Mouse (Mus musculus): ENCODE results near the gene Cnot9.
A peak's percentile ranks its signal among the peaks of the same experiment; 100 is the strongest.
"Not testable (repeated sequence)": the region's sequence is repeated elsewhere in the genome, so short reads cannot be mapped to it uniquely, and the experiment has no call there.

Gene Cnot9

DNA sequence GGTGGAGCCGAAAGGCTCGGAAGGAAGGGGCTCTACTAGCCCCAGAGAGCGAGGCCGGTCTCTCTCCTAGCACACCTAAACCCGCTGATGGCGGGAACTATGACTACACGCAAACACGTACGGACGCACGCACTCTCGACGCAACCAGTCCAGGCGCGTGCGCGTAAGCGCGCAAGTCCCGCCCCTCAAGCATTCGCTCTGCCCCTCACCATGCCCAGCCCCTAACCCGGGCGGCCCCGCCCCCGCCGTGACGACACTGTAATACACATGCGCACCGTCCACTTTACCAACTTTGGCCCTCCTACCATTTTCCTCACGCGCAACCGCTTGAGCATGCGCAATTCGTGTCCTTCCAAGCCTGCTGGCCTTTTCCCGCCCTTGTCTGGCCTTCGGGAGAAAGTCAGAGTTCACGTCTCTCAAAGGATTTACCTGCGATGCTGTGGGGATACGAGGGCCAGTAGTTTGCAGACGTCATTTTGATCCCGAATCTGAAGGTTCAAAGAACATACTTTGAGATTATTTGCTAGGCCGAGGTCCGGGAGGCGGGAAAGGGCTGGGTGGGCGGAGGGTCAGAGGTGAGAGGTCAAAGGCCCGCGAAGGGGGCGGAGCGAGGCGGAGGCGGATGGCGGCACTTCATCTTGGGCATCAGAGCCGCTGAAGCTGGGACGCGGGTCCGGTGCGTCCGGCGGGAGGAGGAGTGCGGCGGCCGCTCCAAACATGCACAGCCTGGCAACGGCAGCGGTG, at the start of gene Cnot9:
Cnot9 (plus strand) TSS at position 338 of the 744 bp plus-strand sequence.
- DNase-seq (ENCODE audit: low spot score) = peak; percentile 100

DNA sequence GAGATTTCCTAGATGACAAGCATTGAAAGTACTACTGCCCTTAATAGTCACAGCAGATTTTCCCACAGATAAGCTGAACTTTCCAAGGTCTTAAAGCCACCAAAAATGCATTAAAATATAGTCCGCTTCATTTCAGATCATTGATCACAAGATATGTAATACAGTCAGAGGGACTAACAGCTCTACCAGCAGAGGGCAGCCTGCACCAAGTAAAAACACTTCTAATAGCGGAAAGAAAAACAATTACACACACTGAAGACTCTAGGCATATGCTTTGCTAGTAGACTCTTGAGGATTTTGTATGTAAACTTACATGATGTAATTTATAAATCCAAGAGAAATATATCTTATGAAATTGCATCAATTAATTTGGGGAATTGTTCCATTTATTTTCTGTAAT, 45.6 kb upstream of the Cnot9 start:
- no peak for DNase-seq (ENCODE audit: low spot score)

DNA sequence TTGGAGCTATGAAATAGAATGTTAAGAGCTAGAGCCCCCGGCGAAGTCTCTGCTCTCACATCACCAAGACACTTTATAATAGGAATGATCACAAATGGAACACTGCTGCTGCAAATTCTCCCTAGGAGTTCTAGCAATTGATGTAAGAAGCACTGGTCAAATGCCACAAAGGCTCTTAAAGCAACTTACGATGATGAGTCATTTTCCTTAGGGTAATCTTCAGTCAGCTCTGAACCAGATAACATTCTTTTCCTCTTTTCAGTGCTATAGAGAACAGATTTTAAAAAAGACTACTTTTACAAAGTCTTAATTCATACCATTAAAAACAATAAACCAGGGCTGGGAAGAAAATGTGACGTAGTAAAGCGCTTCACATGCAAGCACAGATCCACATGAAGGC, 20.1 kb upstream of the Cnot9 start:
- DNase-seq (ENCODE audit: low spot score) = no peak

DNA sequence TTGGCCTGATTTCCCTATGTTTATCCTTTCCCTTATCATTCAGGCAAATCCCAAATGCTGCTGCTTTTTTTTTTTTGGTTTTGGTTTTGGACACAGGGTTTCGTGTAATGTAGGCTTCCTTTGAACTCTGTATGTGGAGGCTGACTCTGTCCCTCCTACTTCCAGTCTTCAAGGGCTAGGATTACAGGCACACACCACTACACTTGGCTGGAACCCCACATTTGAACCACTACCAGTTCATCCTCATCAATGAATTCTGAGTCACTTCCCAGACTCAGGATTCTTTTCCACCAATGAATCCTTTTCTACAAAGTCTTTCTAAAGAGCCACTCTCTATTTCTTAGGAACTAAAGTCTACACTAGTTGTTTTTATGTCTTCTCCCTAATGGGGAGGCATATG, 4.8 kb upstream of the Cnot9 start:
- DNase-seq (ENCODE audit: low spot score) = no peak

DNA sequence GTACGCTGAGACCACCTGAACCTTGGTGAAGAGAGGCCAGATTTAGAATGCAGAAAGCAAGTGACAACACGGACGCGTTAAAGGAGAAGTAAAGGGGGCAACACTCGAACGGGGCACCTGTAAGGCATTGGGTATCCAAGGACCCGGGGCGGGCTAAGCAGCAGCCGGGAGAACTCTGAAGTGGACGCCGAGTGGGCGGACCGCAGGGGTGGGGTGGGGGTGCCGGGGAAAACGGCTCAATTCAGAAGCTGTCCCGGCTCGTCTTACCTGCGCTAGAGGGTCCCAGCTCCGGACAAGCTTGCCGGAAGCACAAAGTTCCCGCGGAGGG, 501 bp upstream of the Cnot9 start:
- no peak for DNase-seq (ENCODE audit: low spot score)

DNA sequence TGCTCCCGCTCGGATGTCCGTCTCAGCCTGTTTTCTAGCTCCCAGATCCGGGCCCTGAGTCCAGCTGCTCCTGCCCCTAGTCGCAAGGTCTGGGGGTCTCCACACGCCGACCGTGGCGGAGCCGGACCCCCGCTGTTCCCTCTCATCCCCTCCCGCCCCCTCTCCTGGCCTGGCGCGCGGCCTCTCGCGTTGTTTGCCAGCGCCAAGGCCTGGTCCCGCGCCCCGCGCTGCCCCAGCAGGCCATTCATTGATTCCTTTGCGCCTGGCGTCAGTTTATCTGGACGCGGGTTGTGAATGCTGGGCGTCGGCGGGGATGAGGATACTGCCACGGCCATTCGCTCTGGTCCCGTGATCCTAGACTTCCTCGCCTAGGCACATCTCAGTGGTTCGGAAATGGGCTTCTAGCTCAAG, 618 bp downstream of the Cnot9 start:
- no peak for DNase-seq (ENCODE audit: low spot score)

DNA sequence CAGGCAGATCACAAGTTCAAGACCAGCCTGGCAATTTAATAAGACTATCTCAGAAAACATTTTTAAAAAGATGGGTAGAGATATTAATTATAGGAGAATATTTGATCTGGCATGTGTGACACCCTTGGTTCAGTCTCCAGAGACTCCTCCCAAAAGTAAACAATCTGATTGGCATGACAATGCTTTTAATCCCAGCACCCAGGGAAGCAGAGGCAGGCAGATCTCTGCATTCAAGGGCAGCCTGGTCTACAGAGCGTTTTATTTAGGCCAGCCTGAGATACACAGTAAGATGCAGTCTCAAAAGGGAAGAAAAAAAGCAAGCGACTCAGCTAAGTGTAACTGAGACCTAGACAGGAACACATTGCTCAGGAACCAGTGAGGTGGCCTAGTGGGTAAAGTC, 1.9 kb downstream of the Cnot9 start:
- no peak for DNase-seq (ENCODE audit: low spot score)

DNA sequence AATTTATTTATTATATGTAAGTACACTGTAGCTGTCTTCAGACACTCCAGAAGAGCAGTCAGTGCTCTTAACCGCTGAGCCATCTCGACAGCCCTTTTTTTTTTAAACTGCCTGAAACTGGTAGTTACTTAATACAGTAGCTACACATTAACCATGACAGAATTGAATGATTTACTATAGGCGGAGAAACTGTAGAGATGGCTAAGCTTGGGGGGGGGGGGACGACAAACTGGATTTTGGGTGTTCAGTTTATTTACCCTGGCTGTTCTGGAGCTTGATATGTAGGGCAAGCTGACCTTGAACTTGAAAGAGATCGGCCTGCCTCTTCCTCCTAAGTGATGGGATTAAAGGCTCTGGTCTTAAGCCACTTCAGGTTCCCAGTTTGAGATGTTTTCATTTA, 5.4 kb downstream of the Cnot9 start:
- DNase-seq (ENCODE audit: low spot score) = peak; percentile 50

DNA sequence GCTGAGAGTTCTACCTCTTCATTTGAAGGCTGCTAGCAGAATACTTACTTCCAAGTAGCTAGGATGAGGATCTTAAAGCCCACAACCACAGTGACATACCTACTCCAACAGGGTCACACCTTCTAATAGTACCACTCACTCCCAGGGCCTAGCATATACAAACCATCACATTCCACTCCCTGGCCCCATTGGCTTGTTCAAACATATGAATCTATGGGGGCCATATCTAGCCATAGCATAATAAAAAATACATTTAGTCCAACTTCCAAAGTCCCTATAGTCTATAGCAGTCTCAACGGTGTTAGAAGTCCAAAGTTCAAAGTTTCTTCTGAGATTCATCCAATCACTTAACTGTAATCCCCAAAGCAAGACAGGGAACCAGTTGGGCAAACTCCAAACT, 7.1 kb downstream of the Cnot9 start:
- DNase-seq (ENCODE audit: low spot score) = not testable (repeated sequence)

DNA sequence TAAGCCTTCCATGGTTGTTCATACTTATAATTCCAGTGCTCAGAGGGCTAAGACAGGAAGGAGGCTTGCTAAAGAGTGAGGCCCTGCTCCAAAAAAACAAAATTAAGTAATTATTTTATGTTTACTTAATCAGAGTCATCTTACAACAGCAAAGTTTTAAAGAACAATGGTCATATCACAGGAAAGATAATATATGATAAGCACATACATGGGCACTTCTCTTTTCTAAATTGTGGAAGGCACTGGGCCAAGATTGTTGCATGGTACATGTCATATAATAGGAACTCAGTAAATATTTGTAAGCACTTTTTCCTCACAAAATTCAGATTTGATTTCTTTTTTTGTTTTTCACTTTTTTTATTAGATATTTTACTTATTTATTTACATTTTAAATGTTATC, 14.0 kb downstream of the Cnot9 start:
- DNase-seq (ENCODE audit: low spot score) = no peak

DNA sequence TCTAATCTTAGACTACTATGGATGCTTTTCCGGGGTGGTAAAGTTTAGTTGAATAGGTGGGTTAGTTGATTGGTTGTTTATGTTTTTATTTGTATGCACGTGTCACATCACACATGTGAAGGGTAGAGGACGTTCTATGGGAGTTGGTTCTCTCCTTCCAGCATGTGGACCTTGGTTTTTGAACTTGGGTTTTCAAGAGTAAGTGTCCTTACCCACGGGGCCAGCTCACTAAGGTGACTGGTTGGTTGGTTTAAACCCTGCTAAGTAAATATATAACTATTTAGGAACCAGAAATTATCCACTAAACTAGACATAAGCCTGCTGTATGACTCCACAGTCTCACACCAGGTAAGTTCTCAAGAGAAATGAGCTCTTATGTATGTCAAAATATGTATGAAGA, 18.9 kb downstream of the Cnot9 start:
- no peak for DNase-seq (ENCODE audit: low spot score)

DNA sequence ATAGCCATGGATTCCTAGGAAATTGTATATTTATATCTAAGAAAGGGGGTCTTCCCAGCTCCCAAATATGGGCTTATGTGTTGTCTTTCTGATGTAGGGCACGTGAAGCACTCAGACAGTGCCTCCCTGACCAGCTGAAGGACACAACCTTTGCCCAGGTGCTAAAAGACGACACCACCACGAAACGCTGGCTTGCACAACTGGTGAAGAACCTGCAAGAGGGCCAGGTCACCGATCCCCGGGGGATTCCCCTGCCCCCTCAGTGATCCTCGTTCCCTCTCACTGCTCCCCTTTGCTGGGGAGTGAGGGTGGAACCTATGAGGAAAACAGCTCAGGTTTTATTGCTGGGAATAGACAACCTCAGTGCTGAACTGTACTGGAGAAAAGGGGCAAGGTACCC, 22.7 kb downstream of the Cnot9 start:
- no peak for DNase-seq (ENCODE audit: low spot score)

DNA sequence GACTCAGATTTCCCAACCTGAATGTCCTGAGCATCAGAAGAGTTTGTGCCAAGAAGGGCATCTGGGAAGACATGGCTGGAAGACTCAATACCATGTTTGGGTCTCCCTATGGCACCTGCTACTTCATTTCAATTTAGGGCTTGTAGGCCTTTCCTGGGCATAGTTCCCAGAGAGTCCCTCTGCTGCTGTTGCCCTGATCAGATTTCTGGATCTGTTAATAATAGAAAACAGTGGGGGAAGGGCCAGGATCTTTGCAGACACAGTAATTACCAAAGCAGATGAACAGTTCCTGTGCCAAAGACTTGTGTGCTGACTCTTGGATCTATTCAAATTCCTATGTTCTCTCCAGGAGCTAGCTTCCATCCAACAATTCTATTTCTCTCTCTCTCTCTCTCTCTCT, 32.8 kb downstream of the Cnot9 start:
- no peak for DNase-seq (ENCODE audit: low spot score)

DNA sequence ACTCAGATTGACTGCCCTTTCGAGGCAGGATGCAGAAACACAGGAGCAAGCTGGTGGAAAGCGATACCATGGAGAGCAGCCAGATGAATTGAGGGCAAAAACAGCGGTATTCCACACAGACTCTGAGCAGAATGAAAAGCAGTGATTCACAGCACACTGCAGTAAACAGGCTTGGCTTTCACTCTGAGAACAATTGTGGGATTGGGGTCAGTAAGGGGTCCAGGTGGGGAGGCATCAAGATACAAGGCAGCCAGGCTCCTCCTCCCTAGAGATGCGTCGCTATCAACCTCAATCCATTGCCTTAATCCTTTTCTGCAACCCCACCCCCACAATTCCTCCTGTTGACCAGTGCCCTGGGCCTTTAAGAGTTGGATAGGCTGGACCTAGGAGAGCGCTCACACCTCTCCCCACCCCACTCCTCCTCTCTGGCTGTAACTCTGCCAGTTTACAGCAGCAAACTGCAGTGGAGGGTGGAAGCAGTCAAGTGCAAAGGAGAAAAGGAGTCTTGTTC, 36.6 kb downstream of the Cnot9 start, which contains the start of gene Plcd4:
Plcd4 (plus strand) TSS at position 438 of the 511 bp plus-strand sequence.
- DNase-seq (ENCODE audit: low spot score) = no peak

DNA sequence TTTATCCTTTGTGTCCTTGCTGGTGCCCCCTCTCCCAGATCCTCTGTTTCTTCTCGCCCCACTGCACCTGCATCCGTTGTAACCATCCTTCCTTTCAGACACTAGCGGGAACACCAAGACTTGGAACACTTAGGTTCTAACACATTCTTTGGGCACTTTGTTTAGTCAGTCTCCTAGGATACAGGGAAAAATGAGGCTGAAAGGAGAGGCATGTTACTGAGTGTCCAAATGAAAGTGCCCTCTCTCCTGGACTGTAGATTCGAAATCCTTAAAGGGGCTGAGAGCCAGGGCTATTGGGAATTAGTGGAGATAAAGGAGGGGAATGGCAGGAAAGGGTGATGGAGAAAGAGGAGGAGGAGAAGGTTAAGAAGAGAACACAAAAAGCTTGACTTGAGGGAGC, 38.3 kb downstream of the Cnot9 start, which contains the start of gene Usp37:
Usp37 (minus strand) TSS at position 101 of the 400 bp plus-strand sequence.
- DNase-seq (ENCODE audit: low spot score) = no peak

DNA sequence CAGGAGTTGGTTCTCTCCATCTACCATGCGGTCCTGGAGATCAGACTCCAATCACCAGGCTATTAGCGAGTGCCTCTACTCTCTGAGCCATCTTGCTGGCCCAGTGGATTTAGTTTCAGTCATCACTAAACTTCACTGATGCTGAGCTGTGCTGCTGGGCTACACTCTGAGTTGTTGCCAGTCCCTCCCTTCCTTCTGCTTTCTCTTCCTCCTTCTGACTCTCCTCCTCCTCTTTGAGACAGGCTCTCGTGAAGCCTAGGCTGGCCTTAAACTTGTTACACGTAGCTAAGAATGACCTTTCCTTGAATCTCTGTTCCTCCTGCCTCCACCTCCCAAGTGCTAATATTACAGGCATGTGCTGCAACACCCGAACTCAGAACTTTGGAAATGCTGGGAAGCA, 53.2 kb downstream of the Cnot9 start:
- DNase-seq (ENCODE audit: low spot score) = no peak

DNA sequence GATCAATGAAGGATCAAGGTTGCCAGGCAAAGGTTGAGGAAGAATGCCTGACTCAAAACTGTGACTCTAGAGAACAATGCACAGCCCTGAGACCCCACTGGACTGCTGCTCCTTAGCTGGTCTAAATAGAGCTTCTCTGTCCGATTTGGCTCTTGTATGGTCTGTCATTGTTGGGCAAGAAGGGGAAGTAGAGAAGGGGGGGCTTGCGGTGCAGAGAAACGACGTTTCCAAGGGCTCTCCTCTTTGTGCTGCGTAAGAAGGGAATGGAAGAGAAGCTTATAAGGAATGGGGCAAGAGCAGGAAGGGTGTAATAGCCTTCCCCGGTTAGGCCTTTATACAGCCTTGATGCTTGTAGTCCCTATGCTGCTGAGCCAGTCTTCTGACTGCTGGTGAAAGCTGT, 60.0 kb downstream of the Cnot9 start:
- no peak for DNase-seq (ENCODE audit: low spot score)

DNA sequence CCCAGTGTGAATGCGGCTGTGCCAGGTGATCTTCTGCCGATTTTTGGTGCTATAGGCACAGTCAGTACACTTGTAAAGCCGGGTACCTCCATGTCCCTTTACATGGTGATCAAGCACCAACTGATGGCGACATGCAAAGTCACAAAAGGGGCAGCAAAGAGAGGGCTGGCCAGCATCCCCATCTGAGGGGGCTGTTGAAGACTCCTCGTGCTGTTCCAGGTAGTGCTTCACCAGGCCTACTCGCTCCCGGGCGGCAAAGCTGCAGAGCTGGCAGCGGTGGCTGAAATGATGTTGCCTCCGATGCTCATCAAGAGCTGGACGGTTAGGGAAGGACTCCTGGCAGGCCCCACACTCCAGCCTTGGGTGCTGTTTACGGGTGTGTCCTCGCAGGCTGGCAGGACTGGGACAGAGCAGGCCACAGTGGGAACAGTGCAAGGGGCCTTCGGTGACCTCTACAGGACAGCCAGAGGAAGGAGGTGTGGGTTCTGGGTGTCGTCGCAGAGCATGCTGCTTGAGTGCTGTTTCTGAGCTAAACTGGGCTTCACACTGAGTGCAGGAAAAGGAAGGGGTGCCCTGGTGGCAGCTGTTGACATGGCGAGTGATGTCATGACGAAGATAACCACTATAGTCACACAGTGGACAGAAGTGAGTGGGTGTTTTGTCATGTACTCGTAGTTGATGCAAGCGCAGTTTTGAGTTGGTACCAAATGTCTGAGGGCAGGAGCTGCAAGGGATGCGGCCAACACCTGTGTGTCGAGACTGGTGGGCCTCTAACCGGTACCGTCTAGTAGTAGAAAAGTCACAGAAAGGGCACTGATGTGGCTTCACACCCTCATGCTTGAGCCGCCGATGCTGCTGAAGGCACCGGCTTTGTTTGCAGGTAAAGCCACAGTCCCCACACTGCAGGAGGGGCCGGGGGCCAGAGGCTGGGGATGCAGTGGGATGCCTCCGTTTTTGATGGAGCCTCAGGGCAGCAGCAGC, 64.2 kb downstream of the Cnot9 start:
- DNase-seq (ENCODE audit: low spot score) = no peak

All from yolk sac, embryonic 10.5 days (tissue).